Mouse (Mus musculus): ENCODE data around the gene Cacnb4. TPM values are rescaled to one million over a fixed set of nuclear protein-coding genes. Genes with fewer than 3 reads are reported as not detected.

The Cacnb4 gene
- polyA plus RNA-seq, 1 experiment from 2014 or later: 21.5 TPM

DNA sequence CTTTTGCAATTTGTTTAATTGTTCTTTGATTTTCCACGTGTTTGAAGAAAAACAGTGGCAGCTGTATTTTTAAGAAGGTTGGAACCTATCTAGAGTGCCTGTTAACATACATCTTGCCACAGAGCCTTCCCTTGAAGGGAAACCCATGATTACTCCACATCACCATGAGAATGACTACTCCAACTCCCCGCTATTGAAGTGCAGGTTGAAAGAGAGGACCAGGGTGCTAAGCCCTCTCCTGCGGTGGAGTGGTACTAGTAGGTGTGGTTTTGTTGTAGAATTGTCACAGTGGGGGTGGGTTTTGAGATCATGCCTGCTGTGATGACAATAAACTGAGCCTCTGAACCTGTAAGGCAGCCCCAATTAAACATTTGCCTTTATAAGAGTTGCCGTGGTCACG lies 23.7 kb upstream of the Cacnb4 start:
- Histone ChIP-seq H3K4me2 (ENCODE audit: low read depth, low read length) (no peak overlapping the region), H3K27me3 (ENCODE audit: control insufficient read depth, insufficient read depth, low read length) (no peaks in the 10 kb centered on the region), H3K36me3 (ENCODE audit: control insufficient read depth, insufficient read depth, low read length) (peaks cover 3% of the 10 kb centered on the region; the same call in 1 of the 2 replicates), H3K9me3 (ENCODE audit: control insufficient read depth, low read length) (no peaks in the 10 kb centered on the region), H3K4me3 (ENCODE audit: low read depth, low read length) (no peak overlapping the region), H3K4me1 (ENCODE audit: control insufficient read depth, insufficient read depth, low read length) (no peaks in the 10 kb centered on the region), H3K27ac (ENCODE audit: low read depth, low read length) (no peak overlapping the region), H3K9ac (replicated peaks; ENCODE audit: low read depth, low read length) (no peak overlapping the region)
- no peak for ATAC-seq (ENCODE audit: low read depth)
- WGBS: 33% methylated on average over 5 of the region's 5 CpGs

DNA sequence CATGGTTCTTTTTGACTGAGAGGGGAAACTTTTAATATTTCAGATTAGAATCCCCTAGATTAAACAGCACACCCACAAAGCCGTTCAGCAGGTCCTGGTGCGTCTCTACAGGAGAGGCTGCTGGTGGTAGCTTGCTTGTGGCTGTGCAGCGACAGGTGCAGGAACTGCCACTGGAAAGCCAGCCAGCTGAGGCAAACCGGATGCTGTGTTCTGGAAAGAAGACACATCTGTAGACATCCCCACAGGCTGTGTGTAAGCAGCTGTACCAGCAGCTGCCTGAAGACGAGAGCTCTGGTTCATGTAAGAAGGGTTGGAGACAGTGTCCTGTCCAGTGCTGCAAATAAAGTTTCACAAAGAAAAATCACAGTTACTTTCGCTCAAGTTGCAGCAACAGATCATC lies 18.0 kb upstream of the Cacnb4 start:
- Histone ChIP-seq H3K9ac (replicated peaks; ENCODE audit: low read depth, low read length) (no peak overlapping the region), H3K4me2 (ENCODE audit: low read depth, low read length) (no peak overlapping the region), H3K4me1 (ENCODE audit: control insufficient read depth, insufficient read depth, low read length) (no peaks in the 10 kb centered on the region), H3K27me3 (ENCODE audit: control insufficient read depth, insufficient read depth, low read length) (no peaks in the 10 kb centered on the region), H3K36me3 (ENCODE audit: control insufficient read depth, insufficient read depth, low read length) (no peaks in the 10 kb centered on the region), H3K27ac (ENCODE audit: low read depth, low read length) (no peak overlapping the region), H3K9me3 (ENCODE audit: control insufficient read depth, low read length) (no peaks in the 10 kb centered on the region), H3K4me3 (ENCODE audit: low read depth, low read length) (no peak overlapping the region)
- no peak for ATAC-seq (ENCODE audit: low read depth)
- 92% methylated on average over 6 of the region's 6 CpGs for WGBS

DNA sequence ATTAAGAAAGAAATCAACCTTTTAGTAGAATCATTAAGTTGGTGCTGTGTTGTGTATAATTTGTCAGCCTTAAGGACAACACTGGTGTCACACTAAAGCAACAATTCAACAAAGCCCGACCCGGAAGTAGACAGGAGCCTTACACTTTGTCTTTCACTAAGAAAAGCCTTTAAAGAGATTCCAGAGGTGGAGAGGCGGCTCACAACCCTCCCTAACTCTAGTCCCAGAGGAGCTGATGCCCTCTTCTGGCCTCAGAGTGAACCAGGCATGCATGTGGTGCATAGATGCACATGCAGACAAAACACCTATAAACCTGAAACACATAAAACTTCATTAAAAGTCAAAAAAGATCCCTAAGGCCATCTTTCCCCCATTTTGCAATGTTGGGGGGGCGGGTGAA lies 15.1 kb upstream of the Cacnb4 start:
- Histone ChIP-seq H3K4me2 (ENCODE audit: low read depth, low read length) (no peak overlapping the region), H3K9me3 (ENCODE audit: control insufficient read depth, low read length) (no peaks in the 10 kb centered on the region), H3K4me1 (ENCODE audit: control insufficient read depth, insufficient read depth, low read length) (no peaks in the 10 kb centered on the region), H3K4me3 (ENCODE audit: low read depth, low read length) (no peak overlapping the region), H3K9ac (replicated peaks; ENCODE audit: low read depth, low read length) (no peak overlapping the region), H3K27ac (ENCODE audit: low read depth, low read length) (no peak overlapping the region), H3K36me3 (ENCODE audit: control insufficient read depth, insufficient read depth, low read length) (no peaks in the 10 kb centered on the region), H3K27me3 (ENCODE audit: control insufficient read depth, insufficient read depth, low read length) (no peaks in the 10 kb centered on the region)
- no peak for ATAC-seq (ENCODE audit: low read depth)
- 71% methylated on average over 4 of the region's 4 CpGs for WGBS

DNA sequence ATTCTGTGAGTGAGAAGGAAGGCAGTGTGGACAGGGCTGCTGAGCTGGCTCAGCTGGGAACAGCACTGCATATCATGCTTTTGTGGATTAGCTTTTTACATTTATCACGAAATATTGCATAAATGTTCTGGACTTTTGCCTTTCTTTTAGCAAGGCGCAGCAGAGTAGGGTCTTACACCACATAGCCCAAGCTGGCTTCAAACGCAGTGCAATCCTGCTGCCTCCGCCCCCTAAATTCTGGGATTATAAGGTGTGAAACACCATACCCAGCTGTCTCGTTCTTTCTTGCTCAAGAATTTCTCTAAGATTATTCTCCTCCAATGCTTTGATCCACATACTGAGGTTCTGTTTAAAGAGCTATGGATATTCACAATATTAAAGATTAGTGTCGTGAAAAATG lies 10.0 kb upstream of the Cacnb4 start:
- no peak overlapping the region for H3K27ac ChIP-seq (ENCODE audit: low read depth, low read length)

DNA sequence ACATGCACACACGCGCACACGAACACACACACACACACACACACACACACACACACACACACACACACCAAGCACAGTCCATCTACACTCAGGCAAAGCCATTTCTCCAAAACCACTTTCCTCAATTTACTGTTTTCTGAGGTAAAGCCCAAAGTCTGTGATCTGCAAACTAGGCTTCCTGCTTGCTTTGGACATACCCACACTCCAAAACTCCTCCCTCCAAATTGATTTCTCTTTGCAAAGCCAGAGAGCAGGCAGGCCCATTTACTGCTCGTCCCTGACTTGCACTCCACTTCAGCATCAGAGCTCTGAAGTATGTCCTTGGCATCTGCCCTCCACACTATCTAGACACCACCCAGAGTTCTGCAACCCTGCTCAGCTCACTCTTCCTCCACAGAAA lies 958 bp upstream of the Cacnb4 start:
- ATAC-seq (ENCODE audit: low read depth): no peak
- no peaks in the 10 kb centered on the region for H3K9me3 ChIP-seq (ENCODE audit: control insufficient read depth, low read length)
- no peak overlapping the region for H3K27ac ChIP-seq (ENCODE audit: low read depth, low read length)
- no peak overlapping the region for H3K4me3 ChIP-seq (ENCODE audit: low read depth, low read length)
- H3K4me2 ChIP-seq (ENCODE audit: low read depth, low read length): no peak overlapping the region
- peaks cover 3% of the 10 kb centered on the region; the same call in 1 of the 2 replicates for H3K4me1 ChIP-seq (ENCODE audit: control insufficient read depth, insufficient read depth, low read length)
- H3K9ac ChIP-seq (replicated peaks; ENCODE audit: low read depth, low read length): no peak overlapping the region
- peaks cover 18% of the 10 kb centered on the region; the same call in 1 of the 2 replicates for H3K27me3 ChIP-seq (ENCODE audit: control insufficient read depth, insufficient read depth, low read length)
- WGBS: 64% methylated on average over 4 of the region's 4 CpGs
- no peaks in the 10 kb centered on the region for H3K36me3 ChIP-seq (ENCODE audit: control insufficient read depth, insufficient read depth, low read length)

More for the DNA sequence above, 10.0 kb upstream of the Cacnb4 start:
- Histone ChIP-seq H3K9me3 (ENCODE audit: control insufficient read depth, low read length) (no peaks in the 10 kb centered on the region), H3K4me1 (ENCODE audit: control insufficient read depth, insufficient read depth, low read length) (no peaks in the 10 kb centered on the region), H3K27me3 (ENCODE audit: control insufficient read depth, insufficient read depth, low read length) (no peaks in the 10 kb centered on the region), H3K36me3 (ENCODE audit: control insufficient read depth, insufficient read depth, low read length) (no peaks in the 10 kb centered on the region), H3K9ac (replicated peaks; ENCODE audit: low read depth, low read length) (no peak overlapping the region), H3K4me3 (ENCODE audit: low read depth, low read length) (no peak overlapping the region), H3K4me2 (ENCODE audit: low read depth, low read length) (no peak overlapping the region)
- WGBS: 86% methylated on average over 6 of the region's 6 CpGs
- no peak for ATAC-seq (ENCODE audit: low read depth)

DNA sequence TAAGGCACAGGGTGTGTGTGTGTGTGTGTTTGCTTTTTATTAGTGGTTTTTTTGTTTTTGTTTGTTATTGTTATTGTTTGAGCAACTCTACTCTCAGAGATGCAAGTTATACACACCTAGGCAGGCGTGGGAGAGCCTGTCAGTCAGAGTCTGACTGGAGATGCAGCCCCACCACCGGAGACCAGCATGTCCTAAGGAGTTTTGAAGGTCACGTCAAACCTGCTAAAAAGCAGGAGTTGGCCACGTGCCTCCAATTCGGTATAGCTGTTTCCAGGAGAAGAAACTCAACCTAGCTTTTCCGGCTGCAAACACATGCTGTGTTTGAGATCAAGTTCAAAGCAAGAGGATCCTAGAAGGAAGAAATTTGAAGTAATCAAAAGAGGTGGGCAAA lies 277 bp upstream of the Cacnb4 start:
- no peaks in the 10 kb centered on the region for H3K36me3 ChIP-seq (ENCODE audit: control insufficient read depth, insufficient read depth, low read length)
- WGBS: 13% methylated on average over 6 of the region's 6 CpGs
- peaks cover 18% of the 10 kb centered on the region; the same call in 1 of the 2 replicates for H3K27me3 ChIP-seq (ENCODE audit: control insufficient read depth, insufficient read depth, low read length)
- H3K27ac ChIP-seq (ENCODE audit: low read depth, low read length): no peak overlapping the region
- H3K9me3 ChIP-seq (ENCODE audit: control insufficient read depth, low read length): no peaks in the 10 kb centered on the region
- H3K4me1 ChIP-seq (ENCODE audit: control insufficient read depth, insufficient read depth, low read length): peaks cover 3% of the 10 kb centered on the region; the same call in 1 of the 2 replicates
- H3K9ac ChIP-seq (replicated peaks; ENCODE audit: low read depth, low read length): no peak overlapping the region
- H3K4me3 ChIP-seq (ENCODE audit: low read depth, low read length): peak overlapping the region; percentile 66; the same call in 1 of the 2 replicates
- ATAC-seq (ENCODE audit: low read depth): peak; percentile 15; the same call in 1 of the 2 replicates
- H3K4me2 ChIP-seq (ENCODE audit: low read depth, low read length): peak overlapping the region; percentile 91

DNA sequence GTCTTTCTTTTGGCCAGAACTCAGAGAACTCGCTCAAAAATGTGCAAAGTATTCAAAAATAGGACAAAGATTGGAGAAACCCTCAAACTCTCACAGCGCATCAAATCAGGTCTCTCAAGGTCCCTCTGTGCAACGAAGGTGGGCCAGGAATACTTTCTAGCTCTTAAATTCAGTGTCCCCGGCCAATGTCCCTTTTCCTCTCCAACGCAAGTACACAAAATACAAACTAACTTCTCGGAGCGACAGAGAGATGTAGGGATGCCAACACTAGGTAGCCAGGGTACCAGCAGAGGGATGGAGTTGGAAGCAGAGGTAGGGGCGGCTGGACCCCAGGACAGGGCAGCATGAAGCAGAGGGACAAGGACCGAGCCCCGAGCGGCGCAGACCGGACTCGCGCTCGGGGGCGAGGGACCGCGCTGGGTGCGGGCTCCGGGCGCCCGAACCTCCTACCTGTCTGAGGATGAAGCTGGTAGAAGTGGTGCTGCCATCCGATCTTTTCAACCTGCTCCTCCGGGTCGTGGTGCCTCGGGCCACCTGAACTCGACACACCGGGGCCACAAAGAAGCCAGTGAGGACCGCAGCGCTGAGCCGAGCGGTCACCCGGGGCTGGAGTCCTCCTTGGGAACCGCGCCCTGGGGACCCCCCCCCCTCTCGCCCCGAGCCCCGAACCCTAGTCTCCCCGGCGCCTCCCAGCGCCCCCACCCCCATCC lies 1.2 kb downstream of the Cacnb4 start:
- Histone ChIP-seq H3K27ac (ENCODE audit: low read depth, low read length) (no peak overlapping the region), H3K27me3 (ENCODE audit: control insufficient read depth, insufficient read depth, low read length) (peaks cover 18% of the 10 kb centered on the region; the same call in 1 of the 2 replicates)

DNA sequence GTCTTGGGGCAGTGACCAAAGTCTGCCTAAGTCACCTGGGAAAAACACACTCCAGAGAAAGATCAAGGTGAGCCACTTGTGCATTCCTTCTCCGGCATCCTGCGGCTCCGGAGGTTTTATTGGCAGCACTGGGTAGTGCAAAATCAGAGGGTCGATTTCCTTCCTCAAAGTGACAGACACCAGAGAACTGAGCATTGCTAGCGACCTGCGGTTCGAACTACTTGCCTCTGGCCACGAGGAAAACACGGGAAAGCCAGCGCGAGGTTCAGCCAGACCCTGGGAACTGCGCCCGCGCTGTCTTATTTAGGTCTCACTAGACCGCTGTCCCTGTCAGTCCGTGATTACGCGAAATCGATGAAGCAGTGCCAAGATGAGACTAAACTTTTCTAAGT lies 1.7 kb downstream of the Cacnb4 start:
- Histone ChIP-seq H3K4me2 (ENCODE audit: low read depth, low read length) (peak overlapping the region; percentile 91), H3K9ac (replicated peaks; ENCODE audit: low read depth, low read length) (no peak overlapping the region), H3K27ac (ENCODE audit: low read depth, low read length) (no peak overlapping the region), H3K9me3 (ENCODE audit: control insufficient read depth, low read length) (no peaks in the 10 kb centered on the region), H3K36me3 (ENCODE audit: control insufficient read depth, insufficient read depth, low read length) (no peaks in the 10 kb centered on the region), H3K4me3 (ENCODE audit: low read depth, low read length) (peak overlapping the region; percentile 66), H3K4me1 (ENCODE audit: control insufficient read depth, insufficient read depth, low read length) (peaks cover 3% of the 10 kb centered on the region; the same call in 1 of the 2 replicates), H3K27me3 (ENCODE audit: control insufficient read depth, insufficient read depth, low read length) (peaks cover 18% of the 10 kb centered on the region; the same call in 1 of the 2 replicates)
- 1% methylated on average over 19 of the region's 19 CpGs for WGBS
- no peak for ATAC-seq (ENCODE audit: low read depth)

More for the DNA sequence above, 1.2 kb downstream of the Cacnb4 start:
- Histone ChIP-seq H3K4me3 (ENCODE audit: low read depth, low read length) (peak overlapping the region; percentile 66), H3K4me1 (ENCODE audit: control insufficient read depth, insufficient read depth, low read length) (peaks cover 3% of the 10 kb centered on the region; the same call in 1 of the 2 replicates), H3K9ac (replicated peaks; ENCODE audit: low read depth, low read length) (peak overlapping the region; percentile 73), H3K4me2 (ENCODE audit: low read depth, low read length) (peak overlapping the region; percentile 91), H3K9me3 (ENCODE audit: control insufficient read depth, low read length) (no peaks in the 10 kb centered on the region), H3K36me3 (ENCODE audit: control insufficient read depth, insufficient read depth, low read length) (no peaks in the 10 kb centered on the region)
- ATAC-seq (ENCODE audit: low read depth): peak; percentile 50
- 0% methylated on average over 32 of the region's 42 CpGs for WGBS

DNA sequence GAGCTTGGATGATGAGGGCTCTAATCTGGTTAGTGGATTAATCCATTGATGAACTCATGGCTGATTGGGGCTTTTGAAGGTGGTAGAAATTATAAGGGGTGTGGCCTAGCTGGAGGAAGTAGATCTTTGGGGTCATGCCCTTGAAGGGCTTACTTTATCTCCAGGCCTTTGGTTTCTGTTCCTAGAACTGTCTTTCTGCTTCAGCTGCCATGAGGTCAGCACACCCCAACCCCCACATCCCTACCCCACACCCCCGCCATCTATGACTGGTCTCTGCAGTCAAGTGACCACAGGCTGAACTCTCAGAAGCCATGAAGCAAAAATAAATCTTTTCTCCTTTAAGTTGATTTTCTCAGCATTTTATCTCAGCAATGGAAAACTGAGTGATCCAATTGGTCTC lies 3.5 kb downstream of the Cacnb4 start:
- no peaks in the 10 kb centered on the region for H3K36me3 ChIP-seq (ENCODE audit: control insufficient read depth, insufficient read depth, low read length)
- H3K9ac ChIP-seq (replicated peaks; ENCODE audit: low read depth, low read length): no peak overlapping the region
- H3K4me3 ChIP-seq (ENCODE audit: low read depth, low read length): no peak overlapping the region
- peaks cover 18% of the 10 kb centered on the region; the same call in 1 of the 2 replicates for H3K27me3 ChIP-seq (ENCODE audit: control insufficient read depth, insufficient read depth, low read length)
- H3K27ac ChIP-seq (ENCODE audit: low read depth, low read length): no peak overlapping the region
- no peaks in the 10 kb centered on the region for H3K9me3 ChIP-seq (ENCODE audit: control insufficient read depth, low read length)
- 90% methylated on average over 1 of the region's 1 CpGs for WGBS
- no peak overlapping the region for H3K4me2 ChIP-seq (ENCODE audit: low read depth, low read length)
- H3K4me1 ChIP-seq (ENCODE audit: control insufficient read depth, insufficient read depth, low read length): peaks cover 3% of the 10 kb centered on the region; the same call in 1 of the 2 replicates
- no peak for ATAC-seq (ENCODE audit: low read depth)

Data from neural tube, embryonic 14.5 days (tissue).